Mouse (Mus musculus): ENCODE results near the gene Hadha. TPM values are rescaled to one million over a fixed set of nuclear protein-coding genes. Genes with fewer than 3 reads are reported as not detected.

Gene Hadha
- total RNA-seq, 2 experiments from 2014 or later: 271 to 383 TPM

DNA sequence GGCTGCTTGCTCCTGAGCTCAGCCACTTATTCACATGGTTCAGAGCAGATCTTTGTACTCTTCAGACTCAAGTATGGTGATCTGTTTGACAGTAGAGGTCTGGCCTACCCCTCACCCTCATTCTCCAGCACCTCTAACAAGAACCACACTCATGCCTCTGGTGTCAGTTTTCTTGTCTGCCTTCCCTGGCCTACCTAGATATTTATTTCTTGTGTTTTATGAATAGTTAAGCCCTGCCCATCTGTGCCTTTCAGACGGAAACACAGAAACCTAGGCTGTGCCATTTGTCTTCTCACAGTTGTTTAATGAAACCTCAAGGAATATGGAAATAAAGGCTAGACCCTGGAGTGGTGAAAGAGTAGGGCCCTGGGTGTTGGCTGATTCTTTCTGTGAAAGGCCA, 36.9 kb downstream of the Hadha start:
- intact Hi-C loops (cut with DNase I; ENCODE audit: low total_unique reads): loop anchor here (10.0 kb wide), 1 partner anchor 293 kb away; no protein-coding TSS in a partner anchor
- DNase-seq: no peak

DNA sequence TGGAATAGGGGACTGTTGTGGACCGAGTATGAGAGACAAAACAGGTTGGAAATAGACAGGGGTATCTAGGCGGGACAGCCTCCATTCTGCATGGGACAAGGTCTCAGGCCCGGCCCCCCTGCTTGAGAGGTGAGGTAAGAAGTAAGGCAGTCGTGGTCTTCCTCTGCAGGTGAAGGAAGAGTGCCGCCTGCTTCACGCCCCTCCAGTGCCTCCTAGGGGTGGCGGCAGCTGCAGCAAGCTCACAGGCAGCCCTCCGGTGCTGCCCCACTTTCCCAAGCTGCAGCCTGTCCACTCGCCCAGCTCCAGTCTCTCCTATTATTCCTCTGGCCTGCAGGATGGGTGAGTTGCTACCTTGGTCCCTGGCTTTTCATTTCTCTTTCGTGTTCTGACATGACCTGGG, 39.2 kb downstream of the Hadha start:
- no peak for DNase-seq
- intact Hi-C loops (cut with DNase I; ENCODE audit: low total_unique reads): loop anchor here (10.0 kb wide), 1 partner anchor 291 kb away; no protein-coding TSS in a partner anchor

- intact Hi-C loops (cut with DNase I; ENCODE audit: low total_unique reads): loop anchor here (10.0 kb wide), 1 partner anchor 290 kb away; no protein-coding TSS in a partner anchor
- DNase-seq: no peak
These were observed 40.2 kb downstream of the Hadha start for GRCm38 (mm10) chr5:30114761-30115140.

GRCm38 (mm10) chr5:30113881-30114760, 40.8 kb downstream of the Hadha start:
- intact Hi-C loops (cut with DNase I; ENCODE audit: low total_unique reads): loop anchor here (10.0 kb wide), 1 partner anchor 289 kb away; no protein-coding TSS in a partner anchor
- peak; percentile 74 for DNase-seq

- intact Hi-C loops (cut with DNase I; ENCODE audit: low total_unique reads): loop anchor here (10.0 kb wide), 1 partner anchor 288 kb away; no protein-coding TSS in a partner anchor
- no peak for DNase-seq
These were observed 42.4 kb downstream of the Hadha start for GRCm38 (mm10) chr5:30112533-30113068.

DNA sequence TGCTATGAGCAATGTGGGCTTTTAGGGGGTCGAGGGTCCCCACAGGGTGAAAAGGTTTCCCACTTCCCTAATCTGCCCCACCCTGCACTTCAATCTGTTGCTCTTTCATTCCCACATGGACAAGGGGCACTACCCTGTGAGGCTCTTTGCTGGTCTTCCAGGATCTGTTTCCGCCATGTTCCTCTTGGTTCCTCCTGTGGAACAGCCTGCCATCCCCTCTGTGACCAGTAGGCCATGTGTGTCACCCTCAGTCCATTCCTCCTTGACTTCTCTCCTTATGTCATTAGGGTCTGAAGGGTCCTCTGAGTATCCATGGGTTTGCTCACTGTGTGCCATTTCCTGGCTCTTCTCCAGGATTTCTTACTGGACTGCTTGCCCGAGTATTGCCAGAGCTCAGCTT, 43.2 kb downstream of the Hadha start:
- intact Hi-C loops (cut with DNase I; ENCODE audit: low total_unique reads): loop anchor here (10.0 kb wide), 1 partner anchor 287 kb away; no protein-coding TSS in a partner anchor
- no peak for DNase-seq

- intact Hi-C loops (cut with DNase I; ENCODE audit: low total_unique reads): loop anchor here (10.0 kb wide), 1 partner anchor 286 kb away; no protein-coding TSS in a partner anchor
These were observed 43.8 kb downstream of the Hadha start for GRCm38 (mm10) chr5:30111126-30111525.

DNA sequence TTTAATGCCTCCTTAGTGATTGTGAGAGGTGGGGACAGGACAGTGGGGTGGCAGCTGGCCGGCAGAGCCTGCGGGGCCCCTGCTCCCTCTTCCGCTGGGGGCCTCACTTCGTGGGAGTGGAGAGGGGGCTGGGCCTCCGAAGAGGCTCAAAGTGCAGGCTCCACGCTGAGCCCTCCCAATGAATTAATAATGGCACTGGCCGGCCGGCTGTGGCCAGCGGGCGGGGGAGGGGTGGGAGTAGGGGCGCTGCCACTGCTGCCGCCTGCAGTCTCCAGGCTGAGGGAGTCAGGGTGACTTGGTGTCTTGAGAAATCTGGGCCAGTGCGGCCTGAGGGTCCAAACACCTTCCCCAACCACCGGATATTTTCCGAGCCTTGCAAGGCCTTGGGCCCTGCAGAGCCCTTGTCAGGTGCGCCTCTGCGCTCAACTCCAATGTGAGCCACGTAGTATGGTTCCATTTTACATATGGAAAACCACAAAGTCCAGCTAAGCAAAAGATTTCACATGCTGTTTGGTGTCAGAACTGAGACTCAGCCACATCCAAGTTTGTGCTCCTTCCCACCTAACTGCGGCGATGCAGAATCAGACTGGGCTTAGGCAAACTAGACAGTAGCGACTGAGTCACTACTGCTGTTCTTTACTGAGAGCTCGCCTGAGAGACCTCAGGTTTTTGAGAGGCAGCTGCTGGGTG, 44.4 kb downstream of the Hadha start:
- DNase-seq: no peak
- intact Hi-C loops (cut with DNase I; ENCODE audit: low total_unique reads): loop anchor here (10.0 kb wide), 1 partner anchor 286 kb away; no protein-coding TSS in a partner anchor

More at GRCm38 (mm10) chr5:30111126-30111525, 43.8 kb downstream of the Hadha start:
- peak; percentile 46 for DNase-seq

DNA sequence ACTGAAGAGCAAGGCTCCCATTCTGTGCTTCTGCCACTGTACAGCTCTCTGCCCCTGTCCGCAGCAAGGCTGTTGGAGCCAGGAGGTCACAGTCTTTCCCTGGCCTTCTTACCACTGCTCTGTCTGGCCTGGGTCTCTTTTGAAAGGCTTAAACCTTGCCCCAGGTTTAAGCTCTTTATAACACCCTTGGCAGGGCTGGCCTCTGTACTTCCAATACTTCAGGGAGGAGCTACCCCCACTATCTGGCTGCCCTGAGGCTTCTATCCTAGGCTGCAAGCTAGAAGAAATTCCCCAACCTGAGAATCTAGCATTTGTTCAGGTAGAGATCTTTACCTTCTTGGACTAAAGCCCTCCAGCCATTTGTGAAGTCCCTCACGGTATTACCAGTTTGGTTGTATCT, 45.1 kb downstream of the Hadha start:
- intact Hi-C loops (cut with DNase I; ENCODE audit: low total_unique reads): loop anchor here (10.0 kb wide), 1 partner anchor 285 kb away; no protein-coding TSS in a partner anchor
- no peak for DNase-seq

- intact Hi-C loops (cut with DNase I; ENCODE audit: low total_unique reads): no loop called here
- DNase-seq: no peak
These were observed 46.7 kb downstream of the Hadha start for GRCm38 (mm10) chr5:30108233-30108632.

- intact Hi-C loops (cut with DNase I; ENCODE audit: low total_unique reads): no loop called here
- no peak for DNase-seq
These were observed 47.3 kb downstream of the Hadha start for GRCm38 (mm10) chr5:30107611-30108041.

DNA sequence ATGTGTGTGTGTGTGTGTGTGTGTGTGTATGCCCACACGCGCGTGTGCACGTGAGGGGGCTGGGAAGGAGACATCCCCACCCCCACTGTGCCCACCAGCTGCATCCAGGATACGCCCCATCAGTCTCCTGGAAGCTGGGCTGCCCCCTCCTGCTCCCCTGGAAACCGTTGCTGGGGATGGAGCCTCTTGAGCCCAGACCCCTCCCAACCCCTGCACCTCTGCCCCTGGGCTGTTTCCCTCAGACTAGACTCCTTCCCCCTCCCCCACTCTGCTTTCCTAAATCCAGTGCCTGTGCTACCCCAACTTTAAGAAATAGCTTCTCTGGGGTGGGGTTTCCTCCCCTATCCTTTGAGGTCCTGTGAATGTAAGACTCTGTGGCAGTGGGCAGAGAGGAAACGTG, 47.8 kb downstream of the Hadha start:
- DNase-seq: no peak
- intact Hi-C loops (cut with DNase I; ENCODE audit: low total_unique reads): no loop called here

DNA sequence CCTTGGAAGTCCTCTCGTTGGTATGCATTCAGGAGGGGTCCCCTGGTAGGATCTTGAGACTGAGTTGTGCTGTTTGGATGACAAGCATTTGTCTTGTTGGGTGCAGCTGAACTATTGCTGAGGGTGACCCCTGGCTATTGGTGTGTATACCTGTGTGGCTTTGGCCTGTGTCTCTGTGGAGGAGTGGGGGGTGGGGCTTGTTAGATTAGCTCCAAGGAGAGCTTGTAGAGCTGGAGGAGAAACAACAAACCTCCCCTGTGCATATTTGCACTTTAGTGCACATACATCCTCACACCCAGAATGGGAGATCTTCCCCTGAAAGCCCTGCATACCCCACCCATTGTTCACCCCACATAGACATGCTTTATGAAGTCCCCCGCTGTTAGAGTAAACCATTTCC, 48.2 kb downstream of the Hadha start:
- DNase-seq: no peak
- intact Hi-C loops (cut with DNase I; ENCODE audit: low total_unique reads): no loop called here

DNA sequence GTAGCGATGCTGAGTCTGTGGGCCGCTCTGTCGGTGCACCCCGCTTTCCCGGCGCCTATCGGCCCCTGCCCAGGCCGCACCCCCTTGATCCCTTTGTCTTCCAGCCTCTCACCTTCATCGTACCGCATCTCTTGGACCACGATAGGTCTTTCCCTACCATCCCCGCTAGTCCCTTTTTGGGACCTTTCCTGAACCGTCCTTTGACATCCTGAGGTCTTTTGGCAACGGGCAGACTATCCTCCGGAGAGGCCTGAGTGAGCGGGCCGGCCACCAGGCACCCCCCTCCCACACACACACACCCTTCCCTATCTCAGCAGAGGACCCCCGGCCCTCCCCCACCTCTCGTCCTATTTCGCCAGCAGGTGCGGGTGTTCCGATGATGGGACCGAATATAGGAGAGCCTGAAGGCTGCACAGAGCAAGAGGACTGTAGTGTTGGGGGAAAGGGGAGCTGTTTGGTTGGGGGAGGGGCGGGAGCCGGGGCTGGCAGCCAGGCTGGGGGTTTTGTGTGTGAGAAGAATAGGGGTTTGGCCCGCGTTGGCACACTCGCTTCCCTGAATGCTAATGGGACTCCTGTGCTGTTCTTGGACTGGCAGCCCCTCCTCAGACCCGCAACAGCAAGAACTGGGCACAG, 49.2 kb downstream of the Hadha start, which contains the start of gene 3110082J24Rik:
3110082J24Rik (minus strand) TSS at position 419 of the 633 bp plus-strand sequence.
- intact Hi-C loops (cut with DNase I; ENCODE audit: low total_unique reads): no loop called here
- DNase-seq: no peak

- intact Hi-C loops (cut with DNase I; ENCODE audit: low total_unique reads): no loop called here
- no peak for DNase-seq
These were observed 49.9 kb downstream of the Hadha start, which contains the start of gene Garem2 for GRCm38 (mm10) chr5:30104841-30105667. Gene Garem2, plus strand, starts transcription at chr5:30105161.

DNA sequence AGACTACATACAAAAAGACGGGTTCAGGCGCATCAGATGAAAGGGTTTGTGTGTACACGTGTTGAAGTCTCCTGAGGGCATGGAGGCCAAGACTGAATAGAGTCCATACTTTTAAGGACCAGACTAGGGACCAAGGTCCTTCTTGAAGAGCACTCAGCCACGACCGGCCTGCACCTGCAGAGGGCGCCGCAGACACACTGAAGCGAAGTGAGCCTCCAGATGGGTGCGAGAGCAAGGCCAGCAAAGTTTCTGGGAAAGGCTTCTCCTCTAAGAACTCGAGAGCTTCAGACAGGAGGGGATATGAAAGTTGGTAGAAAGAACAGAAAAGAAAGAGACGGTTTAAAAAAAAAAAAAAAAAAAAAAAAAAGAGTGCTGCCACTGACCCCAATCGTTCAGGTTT, 50.6 kb downstream of the Hadha start:
- intact Hi-C loops (cut with DNase I; ENCODE audit: low total_unique reads): no loop called here
- DNase-seq: peak; percentile 60

- no peak for DNase-seq
- intact Hi-C loops (cut with DNase I; ENCODE audit: low total_unique reads): no loop called here
These were observed 51.6 kb downstream of the Hadha start for GRCm38 (mm10) chr5:30103340-30103739.

GRCm38 (mm10) chr5:30098260-30098659, 56.7 kb downstream of the Hadha start:
- DNase-seq: no peak

More at GRCm38 (mm10) chr5:30098260-30098659, 56.7 kb downstream of the Hadha start:
- intact Hi-C loops (cut with DNase I; ENCODE audit: low total_unique reads): no loop called here

All from gastrocnemius, postnatal 14 days (tissue).